Mouse (Mus musculus) effector memory CD4-positive, alpha-beta T cell, adult 7 months (primary cell): ENCODE measurements around the gene Efhd2. TPM values are rescaled to one million over a fixed set of nuclear protein-coding genes. Genes with fewer than 3 reads are reported as not detected.

Experiments
- polyA plus RNA-seq: library from polyadenylated mRNA; unstranded; fragments of 100-300 nt; shearing (Covaris generic); gene quantifications from one replicate; pipeline ENCODE4 v1.2.1, GENCODE M21; 2017

Gene Efhd2
- 129 TPM for polyA plus RNA-seq

GRCm38 (mm10) chr4:141874601-141875460 is at the start of gene Efhd2:
TSS of gene Efhd2 (minus strand) at chr4:141874920.

GRCm38 (mm10) chr4:141845999-141846398 is 28.7 kb downstream of the Efhd2 start, which contains the start of gene Ctrc:
TSS of gene Ctrc (minus strand) at chr4:141846359.

GRCm38 (mm10) chr4:141826060-141826459 is 48.7 kb downstream of the Efhd2 start, which contains the start of gene Cela2a:
TSS of gene Cela2a (minus strand) at chr4:141826160.

Other genes with a start within 250 kb of the Efhd2 start
- gene Plekhm2, start 210.0 kb downstream of the Efhd2 start, polyA plus RNA-seq: 9.7 TPM
- 0.98 TPM for gene Rsc1a1, start 189.3 kb downstream of the Efhd2 start, polyA plus RNA-seq
- gene Ddi2, start 151.5 kb downstream of the Efhd2 start, polyA plus RNA-seq: 38.8 TPM
- gene Agmat, start 128.2 kb downstream of the Efhd2 start, polyA plus RNA-seq: not detected
- gene Dnajc16, start 84.0 kb downstream of the Efhd2 start, polyA plus RNA-seq: 3.6 TPM
- 9.1 TPM for gene Casp9, start 81.3 kb downstream of the Efhd2 start, polyA plus RNA-seq
- 0.66 TPM for gene Cela2a, start 48.8 kb downstream of the Efhd2 start, polyA plus RNA-seq
- gene Ctrc, start 28.6 kb downstream of the Efhd2 start, polyA plus RNA-seq: not detected
- not detected for gene Fhad1, start 140.2 kb upstream of the Efhd2 start, polyA plus RNA-seq
- 1.1 TPM for gene Tmem51, start 209.4 kb upstream of the Efhd2 start, polyA plus RNA-seq